Mouse (Mus musculus) kidney, postnatal 0 days (tissue): ENCODE data around the gene Comt. TPM values are rescaled to one million over a fixed set of nuclear protein-coding genes. Genes with fewer than 3 reads are reported as not detected.
A peak's percentile ranks its signal among the peaks of the same experiment; 100 is the strongest.

Source experiments
- ATAC-seq: fragments of 200-750 bp; cut with Nextera tagmentation; replicated peaks from 2 replicates; pipeline ENCODE4 v1.8.0; 2017; ENCODE audit warnings: low read depth, moderate number of reproducible peaks, moderate TSS enrichment, moderate library complexity; ENCODE audit not compliant: low FRiP score
- DNase-seq: peaks from one replicate; pipeline ENCODE4 v3.0.0-alpha.2; 2016; ENCODE audit warnings: low spot score
- H3K27ac ChIP-seq: fragments of 300-500 bp; sonication (generic); 2 replicates; pipeline ENCODE4 v1.5.1; 2014; ENCODE audit warnings: mild to moderate bottlenecking
- H3K27me3 ChIP-seq: fragments of 300-500 bp; sonication (generic); 2 replicates; pipeline ENCODE4 v1.6.1; 2014; ENCODE audit warnings: low read length, mixed read lengths; ENCODE audit not compliant: insufficient read depth
- H3K36me3 ChIP-seq: fragments of 300-500 bp; sonication (generic); 2 replicates; pipeline ENCODE4 v1.6.1; 2014; ENCODE audit warnings: low read length, mixed read lengths; ENCODE audit not compliant: insufficient read depth
- H3K4me1 ChIP-seq: fragments of 300-500 bp; sonication (generic); replicated peaks from 2 replicates; pipeline ENCODE4 v1.6.1; 2014; ENCODE audit warnings: antibody characterized with exemption, low read length, mixed read lengths; ENCODE audit not compliant: insufficient read depth
- H3K4me2 ChIP-seq: fragments of 300-500 bp; sonication (generic); 2 replicates; pipeline ENCODE4 v1.6.1; 2014; ENCODE audit warnings: mild to moderate bottlenecking, low read length, moderate library complexity, mixed read lengths
- H3K4me3 ChIP-seq: fragments of 300-500 bp; sonication (generic); replicated peaks from 2 replicates; pipeline ENCODE4 v1.5.1; 2014; ENCODE audit warnings: low read depth, low read length
- H3K9ac ChIP-seq: fragments of 300-500 bp; sonication (generic); 2 replicates; pipeline ENCODE4 v1.6.1; 2014; ENCODE audit warnings: low read depth, low read length
- H3K9me3 ChIP-seq: fragments of 300-500 bp; sonication (generic); replicated peaks from 2 replicates; pipeline ENCODE4 v1.6.1; 2016; ENCODE audit warnings: low read length, inconsistent platforms, mixed read lengths
- CTCF ChIP-seq: IDR thresholded peaks from 2 replicates; pipeline ENCODE4 v1.5.1; 2016; ENCODE audit warnings: antibody characterized with exemption, low read depth, mild to moderate bottlenecking, moderate library complexity
- WGBS: fragments of 180-500 bp; shearing (Covaris S2); extraction: QIAGEN DNeasy Blood & Tissue Kit; methylation state at CpG from one replicate; pipeline ENCODE4 v1.1.7; 2014; 5-methylcytosine and 5-hydroxymethylcytosine counted together
- polyA plus RNA-seq: library from polyadenylated mRNA; unstranded; fragments of >200 nt; fragmentation: Nextera tagmentation; extraction: Ambion mirVana; gene quantifications from 2 replicates; pipeline ENCODE4 v1.2.1, GENCODE M21; 2015

Gene Comt
- polyA plus RNA-seq, 1 experiment from 2014 or later, result 107 TPM

DNA sequence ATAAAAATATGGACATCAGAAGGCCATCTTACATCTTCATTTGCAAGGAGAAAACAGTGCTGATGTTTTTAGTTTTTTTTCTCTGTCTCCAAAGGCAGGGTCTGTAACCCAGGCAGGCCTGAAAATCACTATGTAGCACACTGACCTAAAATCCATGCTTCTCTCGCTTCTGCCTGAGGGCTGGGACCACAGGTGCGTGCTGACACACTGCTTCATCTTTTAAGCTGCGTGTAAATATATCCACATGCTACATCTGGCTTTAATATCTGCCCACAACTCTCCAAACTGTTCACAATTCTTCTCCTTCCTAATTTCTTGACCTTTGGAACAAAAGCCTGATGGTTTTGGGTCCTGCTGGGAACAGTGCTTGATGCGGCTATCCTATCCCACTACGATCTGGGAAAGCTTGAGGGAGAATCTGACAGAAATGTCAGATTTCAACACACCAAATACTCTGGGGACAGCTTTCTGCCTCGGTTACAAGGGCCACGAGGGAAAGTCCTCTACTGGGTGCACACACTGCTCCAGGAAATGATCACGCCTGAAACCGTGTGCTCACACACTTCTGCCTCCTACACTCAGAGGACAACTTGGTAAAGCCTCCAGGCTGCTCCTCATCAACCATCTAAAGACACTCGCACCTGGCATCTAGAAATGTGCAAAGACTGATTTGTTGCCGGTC is 2.1 kb downstream of the Comt start:
- H3K27ac ChIP-seq, result peak overlapping the region; percentile 65
- no peak overlapping the region for H3K9ac ChIP-seq
- peaks cover 25% of the 10 kb centered on the region; the same call in 1 of the 2 replicates for H3K4me1 ChIP-seq
- no peak for ATAC-seq
- no peak for DNase-seq
- no peak overlapping the region for H3K4me3 ChIP-seq
- 67% methylated on average over 11 of the region's 11 CpGs for WGBS
- no peaks in the 10 kb centered on the region for H3K9me3 ChIP-seq
- no peaks in the 10 kb centered on the region for H3K27me3 ChIP-seq
- H3K4me2 ChIP-seq, result peak overlapping the region; percentile 76; the same call in 1 of the 2 replicates
- no peak for TF ChIP-seq CTCF
- no peaks in the 10 kb centered on the region for H3K36me3 ChIP-seq

DNA sequence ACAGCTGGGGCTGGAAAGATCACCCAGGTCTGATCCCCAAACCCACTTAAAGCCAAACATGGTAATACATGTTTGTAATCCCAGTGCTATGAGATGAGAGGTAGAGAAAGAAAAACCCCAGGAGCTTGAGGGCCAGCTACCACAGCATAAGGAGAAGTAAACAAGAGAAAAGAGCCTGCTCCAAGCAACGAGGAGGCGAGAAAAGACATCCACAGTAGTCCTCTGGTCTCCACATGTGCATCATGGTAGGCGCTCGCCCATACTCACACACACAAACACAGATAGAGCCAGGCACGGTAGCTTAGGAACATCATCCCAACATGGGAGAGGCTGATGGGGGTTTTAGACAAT is 2.8 kb downstream of the Comt start:
- DNase-seq, result no peak
- Histone ChIP-seq H3K9me3 (no peaks in the 10 kb centered on the region), H3K4me2 (no peak overlapping the region), H3K4me3 (no peak overlapping the region), H3K4me1 (peaks cover 25% of the 10 kb centered on the region; the same call in 1 of the 2 replicates), H3K27me3 (no peaks in the 10 kb centered on the region), H3K36me3 (no peaks in the 10 kb centered on the region), H3K27ac (peak overlapping the region; percentile 65), H3K9ac (no peak overlapping the region)
- WGBS, result 80% methylated on average over 5 of the region's 5 CpGs
- no peak for TF ChIP-seq CTCF
- no peak for ATAC-seq

DNA sequence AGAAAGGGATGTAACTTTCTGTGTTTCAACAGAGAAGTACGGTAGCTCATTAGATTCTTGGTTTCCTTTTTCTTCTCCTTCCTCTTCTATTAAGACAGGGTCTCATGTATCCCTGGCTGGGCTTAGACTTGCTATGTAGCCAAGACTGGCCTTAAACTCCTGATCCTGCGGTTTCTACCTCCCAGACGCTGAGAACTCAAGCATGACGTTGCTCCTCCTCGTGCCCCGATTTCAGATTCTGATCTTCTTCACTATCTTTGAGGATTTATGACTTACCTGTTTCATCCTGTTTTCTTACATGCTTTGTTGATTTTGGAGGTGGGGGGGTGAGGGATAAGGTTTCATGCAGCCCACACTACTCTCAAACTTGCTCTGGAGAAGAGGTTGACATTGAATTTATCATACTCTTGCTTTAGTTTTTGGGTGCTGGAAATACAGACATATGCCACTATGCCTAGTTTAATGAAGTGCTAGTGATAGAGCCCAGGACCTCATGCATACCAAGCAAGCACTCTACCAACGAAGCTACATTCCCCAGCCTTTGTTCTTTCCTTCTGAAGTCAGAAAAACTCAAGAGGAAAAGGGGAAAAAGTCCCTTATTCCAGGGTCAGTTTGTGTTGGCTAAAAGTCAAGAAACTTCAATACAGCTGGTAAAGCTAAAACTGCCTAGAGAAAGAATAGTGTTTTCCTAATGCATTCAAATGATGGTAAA is 3.3 kb downstream of the Comt start:
- 27% methylated on average over 7 of the region's 7 CpGs for WGBS

DNA sequence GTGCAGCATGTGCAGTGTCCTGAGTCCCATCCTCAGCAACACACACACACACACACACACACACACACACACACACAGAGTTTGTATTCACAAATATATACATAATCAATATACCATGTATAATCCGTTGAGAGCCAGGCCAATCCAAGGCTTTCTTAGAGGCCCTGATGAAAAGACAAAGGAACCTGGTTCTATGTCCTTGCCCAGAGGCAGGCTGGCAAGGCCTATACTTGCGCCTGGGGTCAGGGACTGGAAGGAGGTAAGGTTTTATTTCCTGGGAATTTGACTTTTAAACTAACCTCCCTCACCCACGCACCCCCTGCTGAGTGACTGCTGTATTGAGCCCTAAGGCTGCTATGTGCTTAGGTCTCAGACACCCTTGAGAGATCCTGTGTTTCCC is 6.1 kb downstream of the Comt start:
- no peaks in the 10 kb centered on the region for H3K36me3 ChIP-seq
- DNase-seq, result no peak
- no peak for ATAC-seq
- H3K27me3 ChIP-seq, result no peaks in the 10 kb centered on the region
- WGBS, result 77% methylated on average over 3 of the region's 3 CpGs
- no peaks in the 10 kb centered on the region for H3K9me3 ChIP-seq
- no peak overlapping the region for H3K27ac ChIP-seq
- no peak overlapping the region for H3K4me2 ChIP-seq
- H3K4me1 ChIP-seq, result peaks cover 26% of the 10 kb centered on the region; the same call in 1 of the 2 replicates
- TF ChIP-seq CTCF, result no peak
- H3K4me3 ChIP-seq, result no peak overlapping the region
- no peak overlapping the region for H3K9ac ChIP-seq

More for the DNA sequence above, 3.3 kb downstream of the Comt start:
- Histone ChIP-seq H3K4me1 (peaks cover 25% of the 10 kb centered on the region; the same call in 1 of the 2 replicates), H3K4me3 (no peak overlapping the region), H3K27ac (peak overlapping the region; percentile 65), H3K4me2 (no peak overlapping the region), H3K9me3 (no peaks in the 10 kb centered on the region), H3K36me3 (no peaks in the 10 kb centered on the region), H3K27me3 (no peaks in the 10 kb centered on the region), H3K9ac (no peak overlapping the region)
- no peak for TF ChIP-seq CTCF
- ATAC-seq (no peak), DNase-seq (peak; percentile 67)

DNA sequence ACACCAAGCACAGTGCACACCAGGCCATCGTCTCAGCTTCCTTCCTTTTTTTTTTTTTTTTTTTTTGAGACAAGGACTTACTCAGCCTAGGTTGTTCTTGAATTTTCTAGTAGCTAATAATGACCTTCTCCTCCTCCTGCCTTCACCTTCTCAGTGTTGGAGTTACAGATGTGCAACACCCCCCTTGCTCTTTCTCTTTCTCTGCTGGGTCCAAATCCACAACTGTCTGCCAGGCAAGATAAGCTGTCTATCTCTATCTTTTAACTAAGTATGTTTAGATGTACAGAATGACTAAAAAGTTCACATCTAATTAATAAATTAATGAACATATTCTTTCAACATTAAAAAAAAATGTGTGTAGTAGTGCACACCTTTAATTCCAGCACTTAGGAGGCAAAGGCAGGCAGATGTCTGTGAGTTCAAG is 7.0 kb downstream of the Comt start:
- ATAC-seq (no peak), DNase-seq (no peak)
- no peak overlapping the region for H3K9ac ChIP-seq
- no peaks in the 10 kb centered on the region for H3K36me3 ChIP-seq
- WGBS, result 80% methylated on average over 1 of the region's 1 CpGs
- H3K4me3 ChIP-seq, result no peak overlapping the region
- no peak overlapping the region for H3K4me2 ChIP-seq
- H3K27ac ChIP-seq, result no peak overlapping the region
- no peaks in the 10 kb centered on the region for H3K27me3 ChIP-seq
- no peak for TF ChIP-seq CTCF
- H3K9me3 ChIP-seq, result no peaks in the 10 kb centered on the region
- H3K4me1 ChIP-seq, result peaks cover 18% of the 10 kb centered on the region; the same call in 1 of the 2 replicates

DNA sequence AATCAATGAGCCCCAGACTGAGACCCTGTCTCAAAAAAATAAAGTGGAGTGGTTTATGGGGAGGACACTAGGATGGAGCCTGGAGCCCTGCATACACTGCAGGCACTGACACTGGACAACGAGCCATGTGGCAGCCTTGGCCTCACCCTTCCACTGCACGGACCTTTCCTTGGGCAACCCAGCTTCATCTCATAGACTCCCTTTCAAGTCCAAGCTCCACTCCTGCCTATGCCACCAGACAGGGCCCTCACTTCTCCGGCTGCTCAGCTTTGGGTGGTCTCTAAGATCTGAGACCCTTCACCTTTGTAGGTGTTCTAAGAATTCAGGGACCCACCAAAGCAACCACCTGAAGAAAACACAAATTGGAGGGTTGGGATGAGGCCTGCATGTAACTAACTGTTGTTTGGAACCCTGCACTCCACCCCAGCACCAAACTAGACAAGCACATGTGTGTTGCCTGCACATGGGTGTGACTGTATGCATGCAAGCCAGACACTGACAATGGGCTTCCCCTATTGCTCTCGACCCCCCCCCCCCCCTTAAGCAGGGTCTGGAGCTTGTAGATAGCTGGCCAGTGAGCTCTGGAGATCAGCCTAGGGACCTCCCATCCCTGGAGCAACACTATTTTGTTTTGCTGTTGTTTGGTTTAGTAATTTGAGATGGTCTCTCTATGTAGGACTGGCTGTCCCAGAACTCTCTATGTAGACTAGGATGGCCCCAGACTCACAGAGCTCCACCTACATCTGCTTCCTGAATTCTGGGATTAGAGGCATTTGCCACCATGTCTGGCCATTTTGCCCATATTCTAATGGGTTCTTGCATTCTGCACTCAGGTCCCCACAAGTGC is 7.7 kb downstream of the Comt start:
- WGBS, result 91% methylated on average over 4 of the region's 4 CpGs
- no peak overlapping the region for H3K4me2 ChIP-seq
- no peak for ATAC-seq

More for the DNA sequence above, 7.7 kb downstream of the Comt start:
- Histone ChIP-seq H3K4me3 (no peak overlapping the region), H3K9me3 (no peaks in the 10 kb centered on the region), H3K27ac (no peak overlapping the region), H3K9ac (no peak overlapping the region), H3K36me3 (no peaks in the 10 kb centered on the region), H3K4me1 (peaks cover 14% of the 10 kb centered on the region; the same call in 1 of the 2 replicates), H3K27me3 (no peaks in the 10 kb centered on the region)
- no peak for TF ChIP-seq CTCF
- DNase-seq, result no peak
